Mouse (Mus musculus): ENCODE data around the gene Hjurp. TPM values are rescaled to one million over a fixed set of nuclear protein-coding genes. Genes with fewer than 3 reads are reported as not detected.
"Not testable (repeated sequence)": the region's sequence is repeated elsewhere in the genome, so short reads cannot be mapped to it uniquely, and the experiment has no call there.

The Hjurp gene
- total RNA-seq, 2 experiments from 2014 or later = 36.0 to 37.2 TPM

DNA sequence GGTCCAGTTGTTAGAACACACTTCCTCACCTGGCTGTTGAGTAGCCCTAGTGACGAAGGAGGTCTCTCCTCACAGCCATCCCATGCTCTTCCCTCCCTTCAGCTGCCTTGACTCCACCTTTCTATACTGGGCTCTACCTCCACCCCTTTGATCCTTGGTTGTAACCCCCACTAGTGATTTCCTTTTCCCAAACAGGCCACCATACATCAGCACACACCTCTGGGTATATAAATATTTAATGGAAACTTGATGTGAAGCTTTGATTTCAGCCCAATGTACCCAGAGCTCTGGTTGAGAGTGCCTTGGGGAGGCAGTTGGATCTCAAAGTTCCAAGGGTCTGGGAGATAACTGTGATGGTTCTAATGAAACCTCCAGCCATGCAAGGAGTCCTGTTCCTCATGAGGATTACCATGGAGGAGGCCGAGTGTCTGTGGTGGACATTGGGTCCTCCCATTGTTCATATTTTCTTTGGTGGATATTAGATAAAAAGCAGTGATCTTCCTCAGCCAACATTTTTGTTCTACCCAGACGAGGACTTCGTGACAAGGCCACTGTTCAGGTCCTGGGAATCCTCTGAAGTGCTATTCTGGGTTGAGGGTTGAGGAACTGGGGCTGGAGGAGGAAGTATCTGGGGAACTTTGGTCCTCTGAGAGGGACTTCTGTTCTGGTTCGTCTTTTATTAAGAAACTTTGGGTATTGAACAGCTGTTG, 50.6 kb downstream of the Hjurp start, which contains the start of gene Mroh2a:
Gene Mroh2a (plus strand): TSS at position 317 of the 710 bp plus-strand sequence.
- no peak for DNase-seq (ENCODE audit: low spot score in 2 of 2)

DNA sequence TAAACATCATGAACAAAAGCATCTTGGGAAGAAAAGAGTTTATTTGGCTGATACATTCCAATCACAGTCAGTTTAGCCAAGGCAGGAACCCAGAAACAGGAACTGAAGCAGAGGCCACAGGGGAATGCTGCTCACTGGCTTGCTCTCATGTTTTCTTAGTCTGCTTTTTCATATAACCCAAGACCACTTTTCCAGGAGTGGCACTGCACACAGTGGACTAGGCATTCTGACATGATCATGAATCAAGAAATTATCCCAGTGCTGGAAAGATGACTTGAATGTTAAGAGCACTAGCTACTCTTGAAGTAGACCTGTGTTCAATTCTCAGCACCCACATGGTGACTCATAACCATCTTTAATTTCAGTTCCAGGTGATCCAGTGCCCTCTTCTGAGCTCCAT, 51.7 kb downstream of the Hjurp start:
- DNase-seq (ENCODE audit: low spot score in 2 of 2) = no peak

DNA sequence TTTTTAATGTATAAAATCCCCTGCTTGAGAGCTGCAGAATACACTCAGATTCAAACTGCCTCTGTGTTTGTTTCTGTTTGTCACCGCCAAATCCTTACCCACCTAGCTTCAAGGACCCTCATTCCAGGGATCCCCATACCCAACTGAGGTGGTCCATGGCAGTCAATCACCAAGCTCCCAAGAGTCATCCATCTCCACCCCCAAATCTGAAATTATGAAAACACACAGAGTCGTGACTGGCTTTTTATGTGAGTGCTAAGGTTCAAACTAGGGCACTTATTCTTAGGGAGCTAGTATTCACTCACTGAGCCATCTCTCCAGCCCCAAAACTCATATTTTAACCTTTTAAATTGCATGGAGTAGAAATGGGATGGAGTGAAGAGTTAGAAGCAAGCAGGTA, 52.1 kb downstream of the Hjurp start:
- not testable (repeated sequence) for DNase-seq (ENCODE audit: low spot score in 2 of 2)

DNA sequence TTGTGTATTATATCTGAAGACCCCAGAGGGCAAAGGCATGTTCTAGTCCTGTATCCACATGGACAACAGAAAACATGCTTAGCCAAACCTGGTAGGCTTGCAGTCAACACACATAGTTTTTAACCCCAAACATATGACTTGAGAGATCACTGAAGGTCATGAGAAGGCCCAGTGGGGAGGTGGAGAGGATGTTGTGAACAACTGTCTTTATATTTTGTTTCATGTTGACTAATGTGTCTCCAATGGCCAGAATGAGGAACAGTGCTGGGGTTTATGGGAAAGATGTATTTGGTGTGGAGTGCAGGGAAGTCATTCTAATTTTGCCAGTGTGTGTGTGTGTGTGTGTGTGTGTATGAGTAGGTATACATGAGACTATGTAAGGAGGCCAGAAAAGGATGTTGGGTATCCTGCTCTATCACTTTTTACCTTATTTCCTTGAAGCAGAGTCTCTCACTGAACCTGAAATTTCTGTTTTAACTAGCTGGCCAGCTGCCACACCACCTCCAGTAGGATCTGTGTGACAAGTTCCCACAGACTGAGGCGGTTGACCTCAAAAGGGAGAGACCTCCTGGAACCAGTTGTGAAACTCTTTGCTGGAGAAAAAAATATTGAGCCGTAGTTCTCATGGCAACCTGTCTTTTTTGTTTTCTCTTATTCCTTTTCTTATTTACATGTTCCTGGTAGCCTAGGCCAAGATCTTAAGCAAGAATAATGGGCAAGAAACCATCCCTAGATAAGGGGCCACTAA, 53.2 kb downstream of the Hjurp start:
- DNase-seq (ENCODE audit: low spot score in 2 of 2) = no peak

DNA sequence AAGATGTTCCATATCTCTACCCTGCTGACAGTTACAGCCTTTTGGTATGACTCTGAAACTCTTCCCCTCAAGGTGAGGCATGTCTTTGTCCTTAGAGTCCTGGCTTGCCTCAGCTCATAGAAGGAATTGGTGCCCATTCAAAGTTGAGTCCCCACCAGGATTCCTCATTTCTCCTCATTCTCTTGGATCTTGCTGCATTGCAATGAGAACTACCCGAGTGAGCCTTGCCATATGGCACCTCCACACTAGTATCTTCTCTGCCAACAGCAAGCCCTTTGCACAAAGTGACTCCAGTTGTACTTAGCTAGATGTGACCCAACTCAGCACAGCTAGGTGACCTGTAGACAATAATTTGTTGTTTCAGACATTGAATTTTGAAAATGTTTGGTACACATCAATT, 53.8 kb downstream of the Hjurp start:
- DNase-seq (ENCODE audit: low spot score in 2 of 2) = no peak

DNA sequence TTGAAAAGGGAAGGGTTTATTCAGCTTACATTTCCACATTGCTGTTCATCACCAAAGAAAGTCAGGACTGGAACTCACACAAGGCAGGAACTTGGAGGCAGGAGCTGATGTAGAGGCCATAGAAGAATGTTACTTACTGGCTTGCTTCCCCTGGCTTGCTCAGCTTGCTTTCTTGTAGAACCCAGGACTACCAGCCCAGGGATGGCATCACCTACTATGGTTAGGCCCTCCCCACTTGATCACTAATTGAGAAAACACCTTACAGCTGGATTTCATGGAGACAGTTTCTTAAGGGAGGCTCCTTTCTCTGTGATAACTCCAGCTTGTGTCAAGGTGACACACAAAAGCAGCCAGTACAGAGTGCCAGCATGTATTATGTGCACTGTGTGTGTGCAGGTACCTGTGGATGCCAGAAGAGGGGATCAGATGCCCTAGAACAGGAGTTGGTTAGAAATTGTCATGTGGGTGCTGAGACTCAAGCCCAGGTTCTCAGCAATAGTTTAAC, 54.4 kb downstream of the Hjurp start:
- DNase-seq (ENCODE audit: low spot score in 2 of 2) = not testable (repeated sequence)

DNA sequence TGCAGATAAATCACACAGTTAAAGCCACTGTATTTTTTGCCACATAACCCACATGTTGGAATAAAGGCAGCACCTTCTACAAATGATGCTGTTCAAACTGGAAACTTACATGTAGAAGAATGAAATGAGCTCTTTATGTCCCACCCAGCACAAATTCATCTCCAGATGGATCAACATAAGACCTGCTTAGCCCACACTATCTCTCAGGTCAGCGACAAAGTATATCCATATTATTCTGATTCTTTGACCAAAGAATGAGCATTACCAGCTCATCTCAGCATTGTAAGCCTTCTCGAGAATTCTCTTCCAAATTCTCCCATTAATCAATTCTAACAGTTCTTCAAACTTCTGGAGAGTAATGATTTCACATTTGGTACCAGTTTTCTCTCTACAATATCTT, 55.2 kb downstream of the Hjurp start:
- no peak for DNase-seq (ENCODE audit: low spot score in 2 of 2)

DNA sequence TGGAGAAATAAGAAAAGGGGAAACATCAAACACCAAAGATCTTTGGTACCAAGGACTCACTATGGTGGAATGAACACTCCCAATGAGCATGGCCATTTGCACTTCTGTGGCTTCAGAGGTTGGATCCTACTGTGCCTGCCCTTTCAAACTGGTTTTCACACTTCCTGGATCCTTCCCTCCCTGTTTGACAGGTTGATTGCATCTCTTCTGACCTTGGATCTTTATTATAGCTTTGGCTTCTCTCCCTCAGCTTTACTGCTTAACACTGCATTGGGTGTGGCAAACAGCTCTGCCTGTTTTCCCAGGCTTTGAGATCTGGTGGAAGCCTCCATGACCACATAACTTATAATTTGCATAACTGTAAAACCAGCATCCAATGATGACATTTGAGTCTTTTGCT, 57.1 kb downstream of the Hjurp start:
- DNase-seq (ENCODE audit: low spot score in 2 of 2) = no peak

DNA sequence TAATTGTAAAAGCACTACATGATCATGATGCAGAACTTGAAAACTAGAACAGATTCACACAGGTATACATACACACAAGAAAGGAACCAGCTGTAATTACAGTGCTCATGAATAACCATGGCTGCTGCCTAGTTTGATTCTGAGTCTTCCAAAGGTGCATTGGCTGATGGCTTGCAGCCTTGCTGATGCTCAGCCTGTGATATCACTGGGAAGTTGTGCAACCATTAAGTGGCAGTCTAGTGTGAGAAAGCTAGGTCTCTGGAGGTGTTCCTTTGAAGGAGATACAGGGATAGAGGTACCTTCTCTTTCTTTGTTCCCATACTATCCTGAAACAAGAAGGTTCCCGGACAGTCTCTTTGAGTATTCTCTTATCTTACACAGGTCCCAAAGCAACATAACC, 58.4 kb downstream of the Hjurp start:
- DNase-seq (ENCODE audit: low spot score in 2 of 2) = no peak

DNA sequence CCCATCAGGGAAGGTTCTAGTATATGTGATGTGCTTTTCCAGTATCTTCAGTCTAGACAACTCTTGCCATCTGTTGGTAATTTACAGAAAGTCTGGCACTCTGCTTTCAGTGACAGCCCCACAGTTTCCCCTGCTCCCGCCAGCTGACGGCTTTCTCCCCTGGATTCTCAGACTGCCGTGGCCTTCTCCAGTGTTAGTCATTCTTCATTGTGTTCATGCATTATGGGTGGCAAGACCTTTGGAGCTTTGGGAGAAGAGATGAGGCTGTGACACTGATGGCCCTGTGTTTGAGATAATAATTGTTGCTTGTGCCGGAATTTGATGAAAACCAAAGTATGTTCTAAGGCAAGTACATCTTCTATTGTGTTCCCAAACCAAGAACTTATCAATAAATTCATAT, 58.8 kb downstream of the Hjurp start:
- no peak for DNase-seq (ENCODE audit: low spot score in 2 of 2)

DNA sequence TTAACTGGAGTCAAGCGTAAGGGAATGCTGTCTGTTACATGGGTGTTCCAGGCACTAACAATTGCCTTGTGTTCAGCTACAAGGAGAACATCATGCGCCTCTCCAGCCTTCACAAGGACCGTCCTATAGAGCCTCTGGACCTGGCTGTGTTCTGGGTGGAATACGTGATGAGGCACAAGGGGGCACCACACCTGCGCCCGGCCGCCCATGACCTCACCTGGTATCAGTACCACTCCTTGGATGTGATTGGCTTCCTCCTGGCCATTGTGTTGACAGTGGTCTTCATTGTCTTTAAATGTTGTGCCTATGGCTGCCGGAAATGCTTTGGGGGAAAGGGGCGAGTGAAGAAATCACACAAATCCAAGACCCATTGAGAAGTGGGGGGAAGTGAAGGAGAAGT, 59.4 kb downstream of the Hjurp start:
- DNase-seq (ENCODE audit: low spot score in 2 of 2) = no peak

DNA sequence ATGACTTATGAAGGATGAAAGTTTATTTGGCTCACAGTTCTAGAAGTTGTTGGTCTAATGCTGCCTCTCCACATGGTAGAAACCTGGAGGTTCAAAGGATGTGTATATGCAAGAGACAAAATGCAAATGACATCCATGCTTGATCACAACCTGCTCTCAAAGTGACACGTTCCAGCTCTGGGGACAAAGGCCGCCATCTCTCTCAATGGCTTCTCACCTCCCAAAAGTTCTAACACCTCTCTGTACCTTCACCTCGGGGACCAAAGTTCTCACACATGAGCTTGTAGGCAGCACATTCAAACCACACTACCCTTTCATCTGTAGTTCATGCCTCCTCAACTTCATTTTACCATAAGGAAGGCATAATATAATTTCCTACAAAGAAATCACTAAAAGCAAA, 59.9 kb downstream of the Hjurp start:
- DNase-seq (ENCODE audit: low spot score in 2 of 2) = no peak

DNA sequence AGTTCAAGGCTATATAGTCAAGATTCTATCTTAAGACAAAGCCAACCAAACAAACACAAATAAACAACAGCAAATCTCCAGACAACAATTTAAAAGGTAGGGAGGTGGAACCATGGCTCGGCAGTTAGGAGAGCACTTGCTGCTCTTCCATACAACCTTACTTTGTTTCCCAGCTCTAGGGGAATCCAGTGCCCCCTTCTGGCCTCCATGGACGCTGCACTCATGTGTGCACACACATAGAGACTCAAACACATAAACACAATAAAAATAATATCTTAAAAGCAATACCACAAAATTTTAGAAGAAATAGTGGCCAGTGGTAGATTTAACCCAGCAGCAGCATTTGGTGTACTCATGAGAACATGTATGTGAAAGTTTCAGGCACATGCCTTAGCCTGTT, 60.3 kb downstream of the Hjurp start:
- no peak for DNase-seq (ENCODE audit: low spot score in 2 of 2)

DNA sequence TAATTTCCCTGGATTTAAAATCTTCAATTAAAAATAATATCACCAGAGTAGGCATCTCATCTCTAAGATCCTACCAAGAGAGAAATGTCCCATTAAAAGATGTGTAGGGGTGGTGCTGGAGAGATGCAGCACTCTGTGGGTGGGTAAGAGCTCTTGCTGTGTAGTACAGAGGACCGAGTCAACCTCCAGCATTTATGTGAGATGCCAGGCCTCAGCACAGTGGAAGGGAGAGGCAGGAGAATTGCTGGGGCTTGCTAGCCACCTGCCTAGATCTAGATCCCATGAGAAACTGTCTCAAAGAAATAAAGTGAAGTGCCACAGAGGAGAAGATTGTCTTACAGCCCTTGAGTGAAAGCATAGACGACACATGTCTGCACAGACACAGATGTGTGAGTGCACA, 60.9 kb downstream of the Hjurp start:
- no peak for DNase-seq (ENCODE audit: low spot score in 2 of 2)

DNA sequence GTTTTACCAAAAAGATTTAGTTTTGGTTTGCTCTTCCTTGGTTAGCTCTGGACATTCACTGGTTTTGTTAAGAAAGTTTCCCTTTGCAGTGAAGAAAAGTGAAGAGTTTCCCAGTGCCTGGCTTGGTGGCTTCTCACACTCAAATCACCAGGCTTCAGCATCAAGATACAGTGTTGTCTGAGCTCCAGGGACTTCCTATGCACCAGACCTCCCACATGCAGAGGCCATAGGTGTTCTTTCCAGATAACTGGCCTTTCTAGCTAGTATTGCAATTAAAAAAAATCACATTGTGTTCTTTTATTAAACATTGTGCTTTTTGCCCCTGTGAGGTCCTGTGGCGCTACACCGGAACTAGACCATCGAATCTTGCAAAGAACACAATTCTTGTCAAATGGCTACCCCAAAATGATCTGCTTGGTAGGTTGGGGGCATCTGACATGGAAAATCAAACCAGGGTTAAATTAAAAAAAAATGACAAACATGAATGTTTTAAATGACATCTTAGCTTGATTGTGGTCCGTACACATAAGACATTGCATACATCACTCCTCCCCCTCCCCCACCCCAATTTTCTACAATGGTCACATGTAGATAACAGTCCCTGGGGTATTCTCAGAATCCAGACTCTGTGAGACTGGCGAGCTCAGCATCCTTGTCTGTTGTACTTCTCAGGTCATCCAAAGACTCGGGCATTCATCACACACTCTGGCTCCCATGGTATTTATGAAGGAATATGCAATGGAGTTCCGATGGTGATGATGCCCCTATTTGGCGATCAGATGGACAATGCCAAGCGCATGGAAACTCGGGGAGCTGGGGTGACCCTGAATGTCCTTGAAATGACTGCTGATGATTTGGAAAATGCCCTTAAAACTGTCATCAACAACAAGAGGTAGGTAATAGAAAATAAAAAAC, 61.7 kb downstream of the Hjurp start:
- DNase-seq (ENCODE audit: low spot score in 2 of 2) = no peak

DNA sequence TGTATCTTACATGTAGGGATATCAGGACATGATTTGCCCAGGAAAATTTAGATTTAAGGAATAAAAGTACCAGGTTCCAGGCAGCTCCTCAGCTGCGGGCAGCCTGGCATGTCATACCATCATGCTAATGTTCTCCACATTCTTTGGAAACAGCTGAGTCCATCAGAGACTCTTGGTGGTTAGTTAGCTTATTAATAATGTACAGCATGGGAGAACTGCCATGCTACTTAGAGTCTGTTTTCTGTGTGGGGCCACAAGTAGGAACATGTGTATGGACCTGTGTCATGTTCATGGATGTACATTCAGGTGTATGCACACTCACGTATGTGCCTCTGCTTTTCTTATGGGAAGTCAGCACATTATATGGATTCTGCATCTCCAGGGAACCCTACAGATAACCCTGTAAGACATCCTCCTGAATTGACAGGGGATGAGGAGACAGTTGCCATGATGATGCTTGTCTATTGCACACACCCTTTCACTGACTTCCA, 62.9 kb downstream of the Hjurp start:
- DNase-seq (ENCODE audit: low spot score in 2 of 2) = no peak

DNA sequence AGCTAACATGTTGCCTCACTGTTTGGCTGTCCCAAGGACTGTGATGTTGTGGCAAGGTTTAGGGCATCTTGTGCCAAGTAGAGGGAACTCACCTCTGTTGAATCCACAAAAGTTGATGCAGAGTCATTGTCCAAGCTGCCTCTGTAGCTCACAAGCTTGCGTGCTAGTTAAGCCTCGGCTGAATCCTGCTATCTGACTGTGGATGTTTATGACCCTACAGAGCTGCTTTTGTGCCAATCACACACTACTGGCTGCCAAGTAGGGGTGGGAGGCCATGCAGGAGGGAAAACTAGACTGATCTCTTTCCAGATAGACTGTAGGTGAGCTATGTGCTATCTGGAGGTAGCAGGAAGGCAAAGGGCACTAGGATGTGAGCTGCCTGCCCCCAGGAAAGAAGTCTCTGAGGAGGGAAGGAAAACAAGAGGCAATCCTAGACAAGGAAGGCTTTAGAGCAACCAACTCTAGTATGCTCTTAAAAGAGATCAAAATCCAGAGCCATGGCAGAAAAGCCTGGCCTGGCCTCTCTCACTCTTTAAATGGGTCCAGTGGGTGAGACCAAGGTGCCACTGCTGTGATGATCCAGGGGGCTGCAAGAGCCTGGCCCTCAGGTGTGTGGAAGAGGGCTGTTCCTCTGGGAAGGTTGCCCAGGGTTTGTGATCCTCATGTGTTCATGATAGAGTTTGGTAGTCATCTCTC, 63.5 kb downstream of the Hjurp start:
- DNase-seq (ENCODE audit: low spot score in 2 of 2) = no peak

DNA sequence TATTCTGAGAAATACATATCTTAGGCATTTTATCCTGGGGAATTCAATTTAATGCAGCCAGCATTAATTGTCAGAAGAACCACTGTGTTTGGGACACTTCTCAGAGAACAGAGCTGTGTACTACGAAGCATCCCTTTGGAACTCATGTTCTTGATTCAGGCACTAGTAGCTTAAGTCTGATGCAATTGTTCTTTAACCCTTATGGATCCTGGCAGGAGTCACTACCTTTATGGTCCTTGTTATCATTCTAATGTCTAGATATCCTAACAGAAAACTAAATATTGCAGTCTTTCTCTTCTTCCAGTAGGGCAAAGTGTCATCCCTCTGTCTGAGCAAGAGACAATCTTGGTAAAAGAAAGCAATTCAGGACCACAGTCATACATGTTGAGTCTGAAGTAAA, 64.4 kb downstream of the Hjurp start:
- DNase-seq (ENCODE audit: low spot score in 2 of 2) = no peak
